Mouse (Mus musculus): ENCODE data around the gene Cmip. TPM values are rescaled to one million over a fixed set of nuclear protein-coding genes. Genes with fewer than 3 reads are reported as not detected.

Cmip gene
- polyA plus RNA-seq, 1 experiment, result 16.2 TPM

GRCm38 (mm10) chr8:117503405-117504069 lies 246.7 kb downstream of the Cmip start:
- H3K4me1 ChIP-seq (ENCODE audit: control insufficient read depth, insufficient read depth, low read length), result peaks cover 3% of the 10 kb centered on the region; the same call in 1 of the 2 replicates
- no peak overlapping the region for H3K27ac ChIP-seq (ENCODE audit: control insufficient read depth, insufficient read depth, low read depth, low read length, poor library complexity)
- 79% methylated on average over 13 of the region's 13 CpGs for WGBS
- TF ChIP-seq CTCF (IDR thresholded peaks at IDR 0.05; ENCODE audit: control insufficient read depth, insufficient read depth, low read length) (no peak), POLR2A (IDR thresholded peaks at IDR 0.05; ENCODE audit: borderline replicate concordance, control insufficient read depth, low read depth, low read length) (no peak)
- H3K4me3 ChIP-seq (replicated peaks; ENCODE audit: control insufficient read depth, low read depth, low read length), result no peak overlapping the region

DNA sequence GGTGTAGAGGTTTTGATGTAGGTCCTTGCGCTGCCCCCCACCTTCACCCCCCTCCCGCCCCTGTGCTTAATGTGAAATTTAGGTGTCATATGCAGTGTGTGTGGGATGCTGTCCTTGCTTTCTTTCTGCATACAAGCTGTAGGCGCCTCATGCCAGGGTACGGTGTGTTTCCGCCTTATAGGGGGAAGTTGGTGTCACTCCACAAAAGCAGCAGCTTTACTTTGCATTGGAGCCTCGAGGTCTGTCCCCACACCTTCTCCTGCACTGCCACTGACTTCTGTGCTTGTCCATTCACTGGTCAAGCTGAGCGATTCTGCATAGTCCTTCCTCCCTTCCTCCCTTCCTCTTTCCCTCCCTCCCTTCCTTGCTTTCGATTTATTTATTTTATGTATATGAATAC lies 250.8 kb downstream of the Cmip start:
- TF ChIP-seq POLR2A (IDR thresholded peaks at IDR 0.05; ENCODE audit: borderline replicate concordance, control insufficient read depth, low read depth, low read length), result no peak
- TF ChIP-seq CTCF (IDR thresholded peaks at IDR 0.05; ENCODE audit: control insufficient read depth, insufficient read depth, low read length), result no peak
- WGBS, result 31% methylated on average over 8 of the region's 8 CpGs
- Histone ChIP-seq H3K4me3 (replicated peaks; ENCODE audit: control insufficient read depth, low read depth, low read length) (no peak overlapping the region), H3K27ac (ENCODE audit: control insufficient read depth, insufficient read depth, low read depth, low read length, poor library complexity) (no peak overlapping the region), H3K4me1 (ENCODE audit: control insufficient read depth, insufficient read depth, low read length) (peaks cover 4% of the 10 kb centered on the region; the same call in 1 of the 2 replicates)

Other genes starting within 250 kb of the Cmip start
- not detected in 2 replicates for gene Pkd1l2, start 174.6 kb upstream of the Cmip start, polyA plus RNA-seq (2011; ENCODE audit: insufficient read depth, insufficient read length, low replicate concordance, missing spikeins)
- gene Bco1, start 161.2 kb upstream of the Cmip start, polyA plus RNA-seq (2011; ENCODE audit: insufficient read depth, insufficient read length, low replicate concordance, missing spikeins), result not detected in 2 replicates
- 2.9 and 3.1 TPM in 2 replicates for gene Gan, start 98.9 kb upstream of the Cmip start, polyA plus RNA-seq (2011; ENCODE audit: insufficient read depth, insufficient read length, low replicate concordance, missing spikeins)
- gene Plcg2, start 241.2 kb downstream of the Cmip start, polyA plus RNA-seq (2011; ENCODE audit: insufficient read depth, insufficient read length, low replicate concordance, missing spikeins), result 14.7 and 36.8 TPM in 2 replicates

Measured in bone marrow, adult 2 months (tissue).